Mouse (Mus musculus): Measurements from ENCODE around the gene Wdr64. TPM values are rescaled to one million over a fixed set of nuclear protein-coding genes. Genes with fewer than 3 reads are reported as not detected.
A peak's percentile ranks its signal among the peaks of the same experiment; 100 is the strongest.

Gene Wdr64
- polyA plus RNA-seq, 1 experiment from 2014 or later = not detected

DNA sequence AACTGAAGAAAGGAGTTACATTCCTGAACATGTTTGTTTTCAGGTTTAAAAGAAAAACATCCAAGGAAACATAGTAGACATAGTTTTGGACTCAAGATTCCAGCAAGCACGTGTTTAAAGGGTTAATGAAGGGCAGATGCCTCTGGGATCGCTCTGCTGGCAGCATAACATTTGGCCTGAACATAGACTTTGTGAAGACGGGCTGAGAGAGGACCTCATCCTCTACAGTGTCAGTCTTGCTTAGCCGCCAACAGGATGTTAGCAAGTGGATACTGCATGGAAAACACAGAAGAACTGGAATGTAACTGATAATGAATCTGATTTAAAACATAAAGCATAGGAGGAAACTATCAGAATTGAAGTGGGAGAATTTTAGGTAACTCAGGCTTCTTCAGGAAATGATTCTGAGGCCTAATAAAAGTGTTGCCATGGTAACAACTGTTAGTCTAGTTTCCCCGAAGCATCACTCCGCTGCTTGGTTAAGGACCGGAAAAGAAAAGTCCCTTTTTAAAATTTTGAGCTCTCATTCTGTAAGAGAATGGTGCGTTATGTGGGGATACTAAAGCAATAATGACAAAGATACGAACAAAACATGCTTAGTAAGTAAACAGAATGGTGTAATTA, 125.5 kb downstream of the Wdr64 start:
- H3K4me1 ChIP-seq (replicated peaks; ENCODE audit: control insufficient read depth, insufficient read depth, low read length) = no peaks in the 10 kb centered on the region
- DNase-seq (ENCODE audit: low spot score) = peak; percentile 57
- WGBS = 53% methylated on average over 9 of the region's 9 CpGs
- H3K9me3 ChIP-seq (ENCODE audit: control insufficient read depth, low read length) = no peaks in the 10 kb centered on the region
- no peaks in the 10 kb centered on the region for H3K36me3 ChIP-seq (replicated peaks; ENCODE audit: control insufficient read depth, insufficient read depth)
- H3K27ac ChIP-seq = no peak overlapping the region
- no peak overlapping the region for H3K4me2 ChIP-seq (replicated peaks)
- no peaks in the 10 kb centered on the region for H3K27me3 ChIP-seq (ENCODE audit: control insufficient read depth, insufficient read depth, low read length)
- no peak for ATAC-seq (ENCODE audit: low FRiP score)
- H3K9ac ChIP-seq = no peak overlapping the region
- H3K4me3 ChIP-seq (replicated peaks; ENCODE audit: low read length) = no peak overlapping the region

DNA sequence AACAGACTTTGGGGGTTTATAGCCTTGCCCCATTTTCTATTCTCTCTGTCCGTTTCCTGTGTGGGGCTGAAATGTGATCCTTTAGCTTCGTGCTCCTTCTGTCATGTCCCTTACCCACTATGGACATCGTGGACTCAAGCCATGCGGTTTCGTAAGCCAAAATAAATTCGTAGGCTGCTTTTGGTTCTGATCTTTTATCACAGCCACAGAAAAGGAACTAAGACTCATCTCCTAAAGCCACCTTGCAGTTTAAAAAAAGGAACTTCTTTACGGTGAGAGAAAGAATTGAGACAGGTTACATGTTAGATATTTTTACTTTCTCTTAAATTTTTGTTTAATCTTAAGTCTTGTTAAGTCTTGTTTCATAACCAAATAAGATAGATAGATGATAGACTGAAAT, 130.1 kb downstream of the Wdr64 start:
- Histone ChIP-seq H3K9ac (no peak overlapping the region), H3K4me1 (replicated peaks; ENCODE audit: control insufficient read depth, insufficient read depth, low read length) (no peaks in the 10 kb centered on the region), H3K4me3 (replicated peaks; ENCODE audit: low read length) (no peak overlapping the region), H3K27me3 (ENCODE audit: control insufficient read depth, insufficient read depth, low read length) (no peaks in the 10 kb centered on the region), H3K36me3 (replicated peaks; ENCODE audit: control insufficient read depth, insufficient read depth) (no peaks in the 10 kb centered on the region), H3K9me3 (ENCODE audit: control insufficient read depth, low read length) (no peaks in the 10 kb centered on the region), H3K4me2 (replicated peaks) (no peak overlapping the region), H3K27ac (no peak overlapping the region)
- ATAC-seq (ENCODE audit: low FRiP score) (no peak), DNase-seq (ENCODE audit: low spot score) (no peak)
- WGBS = 93% methylated on average over 7 of the region's 7 CpGs

DNA sequence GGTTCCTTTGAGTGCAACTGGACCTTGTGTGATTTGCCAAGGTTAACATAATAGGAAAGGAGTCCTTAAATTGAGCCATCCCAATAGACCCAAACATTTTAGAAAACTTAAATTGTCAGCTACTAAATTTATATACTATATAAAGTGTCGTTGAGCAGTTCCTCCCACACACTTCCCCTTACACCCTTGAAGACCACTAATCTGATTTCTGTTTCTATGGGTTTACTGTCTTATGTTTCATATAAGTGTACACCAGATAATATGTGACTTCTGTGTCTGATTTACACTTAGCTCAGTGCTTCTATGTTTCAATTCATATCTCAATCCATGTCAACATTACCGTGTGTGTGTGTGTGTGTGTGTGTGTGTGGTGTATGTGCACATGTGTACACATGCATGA, 130.8 kb downstream of the Wdr64 start:
- no peaks in the 10 kb centered on the region for H3K9me3 ChIP-seq (ENCODE audit: control insufficient read depth, low read length)
- H3K9ac ChIP-seq = no peak overlapping the region
- WGBS = 94% methylated on average over 2 of the region's 2 CpGs
- no peak overlapping the region for H3K4me3 ChIP-seq (replicated peaks; ENCODE audit: low read length)
- ATAC-seq (ENCODE audit: low FRiP score) (no peak), DNase-seq (ENCODE audit: low spot score) (no peak)
- H3K36me3 ChIP-seq (replicated peaks; ENCODE audit: control insufficient read depth, insufficient read depth) = no peaks in the 10 kb centered on the region
- H3K27ac ChIP-seq = no peak overlapping the region
- H3K4me1 ChIP-seq (replicated peaks; ENCODE audit: control insufficient read depth, insufficient read depth, low read length) = no peaks in the 10 kb centered on the region
- no peaks in the 10 kb centered on the region for H3K27me3 ChIP-seq (ENCODE audit: control insufficient read depth, insufficient read depth, low read length)
- H3K4me2 ChIP-seq (replicated peaks) = no peak overlapping the region

DNA sequence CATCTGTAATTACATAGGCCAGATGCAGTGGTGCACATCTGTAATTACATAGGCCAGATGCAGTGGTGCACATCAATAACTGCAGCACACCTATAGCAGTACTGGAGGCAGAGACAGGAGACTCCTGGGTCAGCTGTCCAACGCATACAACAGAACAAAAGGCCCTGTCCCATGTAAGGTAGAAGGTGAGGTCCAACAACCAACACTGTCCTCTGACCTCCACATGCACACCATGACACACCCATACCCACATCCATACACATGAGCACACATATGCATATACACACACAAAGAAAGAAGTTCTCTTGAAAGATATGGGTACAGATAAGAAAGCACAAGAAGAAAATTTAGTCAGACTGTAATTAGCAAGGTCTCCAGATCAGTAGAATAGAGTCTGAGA, 157.1 kb downstream of the Wdr64 start:
- H3K9me3 ChIP-seq (ENCODE audit: control insufficient read depth, low read length) = no peaks in the 10 kb centered on the region
- H3K9ac ChIP-seq = no peak overlapping the region
- no peak for ATAC-seq (ENCODE audit: low FRiP score)
- no peak overlapping the region for H3K4me3 ChIP-seq (replicated peaks; ENCODE audit: low read length)
- H3K4me1 ChIP-seq (replicated peaks; ENCODE audit: control insufficient read depth, insufficient read depth, low read length) = no peaks in the 10 kb centered on the region
- H3K27me3 ChIP-seq (ENCODE audit: control insufficient read depth, insufficient read depth, low read length) = no peaks in the 10 kb centered on the region
- DNase-seq (ENCODE audit: low spot score) = no peak
- no peaks in the 10 kb centered on the region for H3K36me3 ChIP-seq (replicated peaks; ENCODE audit: control insufficient read depth, insufficient read depth)
- no peak overlapping the region for H3K4me2 ChIP-seq (replicated peaks)
- H3K27ac ChIP-seq = no peak overlapping the region
- 93% methylated on average over 1 of the region's 1 CpGs for WGBS

Other genes with a start within 250 kb of the Wdr64 start
- gene Rgs7, start 206.1 kb upstream of the Wdr64 start, polyA plus RNA-seq (2014; fragmentation: Nextera tagmentation; extraction: Ambion mirVana) = 49.4 and 56.7 TPM in 2 replicates
- 0.14 and 0.31 TPM in 2 replicates for gene Kmo, start 78.2 kb upstream of the Wdr64 start, polyA plus RNA-seq (2014; fragmentation: Nextera tagmentation; extraction: Ambion mirVana)
- gene Fh1, start 73.0 kb upstream of the Wdr64 start, polyA plus RNA-seq (2014; fragmentation: Nextera tagmentation; extraction: Ambion mirVana) = 114 and 127 TPM in 2 replicates
- 8.2 and 8.3 TPM in 2 replicates for gene Opn3, start 5.8 kb upstream of the Wdr64 start, polyA plus RNA-seq (2014; fragmentation: Nextera tagmentation; extraction: Ambion mirVana)
- 5.9 and 6.2 TPM in 2 replicates for gene Chml, start 5.7 kb upstream of the Wdr64 start, polyA plus RNA-seq (2014; fragmentation: Nextera tagmentation; extraction: Ambion mirVana)
- gene Exo1, start 182.0 kb downstream of the Wdr64 start, polyA plus RNA-seq (2014; fragmentation: Nextera tagmentation; extraction: Ambion mirVana) = 5.8 and 11.8 TPM in 2 replicates
- gene Gm38100, start 221.7 kb downstream of the Wdr64 start, polyA plus RNA-seq (2014; fragmentation: Nextera tagmentation; extraction: Ambion mirVana) = not detected in 2 replicates

Measured in hindbrain, embryonic 14.5 days (tissue).